Mouse (Mus musculus) small intestine, adult 2 months (tissue): ENCODE data around the gene Lef1. TPM values are rescaled to one million over a fixed set of nuclear protein-coding genes. Genes with fewer than 3 reads are reported as not detected.

Source experiments
- H3K27ac ChIP-seq: fragments of 200-500 bp; 2 replicates; pipeline ENCODE4 v1.5.1; 2012; ENCODE audit warnings: low read depth, low read length, control low read depth, inconsistent platforms; ENCODE audit not compliant: insufficient read depth
- H3K27me3 ChIP-seq: fragments of 200-500 bp; 2 replicates; pipeline ENCODE4 v1.6.1; 2012; ENCODE audit warnings: mild to moderate bottlenecking, moderate library complexity, low read length, inconsistent platforms; ENCODE audit not compliant: control insufficient read depth, insufficient read depth
- H3K36me3 ChIP-seq: fragments of 200-500 bp; 2 replicates; pipeline ENCODE4 v1.6.1; 2012; ENCODE audit warnings: mild to moderate bottlenecking, low read length, control low read depth, inconsistent platforms; ENCODE audit not compliant: control insufficient read depth, insufficient read depth
- H3K4me1 ChIP-seq: fragments of 200-500 bp; 2 replicates; pipeline ENCODE4 v1.6.1; 2012; ENCODE audit warnings: low read length, inconsistent platforms, mixed read lengths; ENCODE audit not compliant: control insufficient read depth, insufficient read depth, insufficient read length
- H3K4me3 ChIP-seq: fragments of 200-500 bp; 2 replicates; pipeline ENCODE4 v1.5.1; 2012; ENCODE audit warnings: low read depth, mild to moderate bottlenecking, control low read depth, inconsistent platforms, low read length, moderate library complexity
- CTCF ChIP-seq: fragments of 200-500 bp; IDR thresholded peaks from 2 replicates; pipeline ENCODE4 v1.5.1; 2012; ENCODE audit warnings: low read depth, mild to moderate bottlenecking, control low read depth, inconsistent platforms, low read length, moderate library complexity, mixed read lengths; ENCODE audit not compliant: insufficient replicate concordance, insufficient read length; ENCODE audit errors: extremely low read depth
- POLR2A ChIP-seq: fragments of 200-500 bp; IDR thresholded peaks from 2 replicates; pipeline ENCODE4 v1.6.1; 2012; ENCODE audit warnings: low read depth, mild to moderate bottlenecking, control low read depth, inconsistent platforms, low read length, moderate library complexity
- WGBS: fragments of 180-500 bp; shearing (Covaris S2); methylation state at CpG from one replicate; pipeline ENCODE4 v1.1.7; 2018; 5-methylcytosine and 5-hydroxymethylcytosine counted together
- polyA plus RNA-seq: library from polyadenylated mRNA; depleted of rRNA; stranded (reverse); fragments of >200 nt; gene quantifications from 2 replicates; pipeline ENCODE4 v1.2.3, GENCODE M21; 2012

Lef1 gene
- polyA plus RNA-seq, 1 experiment, result 1.1 TPM

DNA sequence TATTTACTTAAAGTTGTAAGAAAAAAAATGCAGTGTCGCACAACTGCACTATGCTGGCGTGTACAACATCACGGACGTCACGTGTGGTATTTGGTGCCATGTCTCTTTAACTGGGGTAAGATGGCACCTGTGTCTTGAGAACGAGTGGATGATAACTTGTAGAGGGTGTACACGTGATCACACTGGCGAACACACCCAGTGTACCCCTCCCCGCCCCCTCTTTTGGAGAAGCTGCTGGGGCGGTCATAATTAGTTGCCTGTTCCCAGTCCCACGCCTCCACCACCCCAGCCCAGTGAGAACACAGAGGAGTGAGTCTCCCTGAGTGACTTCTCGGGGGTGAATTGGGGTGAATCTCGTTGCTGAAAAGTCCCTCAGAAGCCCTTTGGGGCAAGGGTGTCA is 5.8 kb downstream of the Lef1 start:
- 86% methylated on average over 13 of the region's 13 CpGs for WGBS
- TF ChIP-seq POLR2A (no peak), CTCF (no peak)
- H3K4me1 ChIP-seq, result peaks cover 8% of the 10 kb centered on the region
- H3K4me3 ChIP-seq, result no peak overlapping the region
- H3K27ac ChIP-seq, result no peak overlapping the region
- H3K27me3 ChIP-seq, result peaks cover 26% of the 10 kb centered on the region
- H3K36me3 ChIP-seq, result no peaks in the 10 kb centered on the region

GRCm38 (mm10) chr3:131117352-131117751 is 7.1 kb downstream of the Lef1 start:
- Histone ChIP-seq H3K36me3 (no peaks in the 10 kb centered on the region), H3K27ac (no peak overlapping the region), H3K4me3 (no peak overlapping the region), H3K4me1 (peaks cover 1% of the 10 kb centered on the region), H3K27me3 (peaks cover 13% of the 10 kb centered on the region)
- TF ChIP-seq CTCF (no peak), POLR2A (no peak)
- 92% methylated on average over 15 of the region's 15 CpGs for WGBS

GRCm38 (mm10) chr3:131117883-131118282 is 7.6 kb downstream of the Lef1 start:
- Histone ChIP-seq H3K36me3 (no peaks in the 10 kb centered on the region), H3K27me3 (peaks cover 9% of the 10 kb centered on the region), H3K4me3 (no peak overlapping the region), H3K4me1 (no peaks in the 10 kb centered on the region), H3K27ac (no peak overlapping the region)
- no peak for TF ChIP-seq POLR2A
- TF ChIP-seq CTCF, result no peak
- WGBS, result 68% methylated on average over 3 of the region's 3 CpGs

GRCm38 (mm10) chr3:131119435-131119834 is 9.2 kb downstream of the Lef1 start:
- Histone ChIP-seq H3K4me1 (no peaks in the 10 kb centered on the region), H3K36me3 (no peaks in the 10 kb centered on the region), H3K27me3 (peaks cover 4% of the 10 kb centered on the region; the same call in 1 of the 2 replicates), H3K4me3 (no peak overlapping the region), H3K27ac (no peak overlapping the region)
- WGBS, result 73% methylated on average over 10 of the region's 10 CpGs
- TF ChIP-seq POLR2A, result no peak
- TF ChIP-seq CTCF, result no peak

GRCm38 (mm10) chr3:131123501-131123900 is 13.2 kb downstream of the Lef1 start:
- H3K27ac ChIP-seq, result no peak overlapping the region

GRCm38 (mm10) chr3:131125873-131126272 is 15.6 kb downstream of the Lef1 start:
- Histone ChIP-seq H3K27me3 (no peaks in the 10 kb centered on the region), H3K27ac (no peak overlapping the region), H3K4me3 (no peak overlapping the region), H3K36me3 (no peaks in the 10 kb centered on the region), H3K4me1 (no peaks in the 10 kb centered on the region)
- 89% methylated on average over 13 of the region's 13 CpGs for WGBS
- TF ChIP-seq CTCF, result no peak
- no peak for TF ChIP-seq POLR2A

More at GRCm38 (mm10) chr3:131123501-131123900, 13.2 kb downstream of the Lef1 start:
- Histone ChIP-seq H3K36me3 (no peaks in the 10 kb centered on the region), H3K27me3 (no peaks in the 10 kb centered on the region; the same call in 1 of the 2 replicates), H3K4me1 (no peaks in the 10 kb centered on the region), H3K4me3 (no peak overlapping the region)
- TF ChIP-seq CTCF, result no peak
- TF ChIP-seq POLR2A, result no peak
- WGBS, result 88% methylated on average over 6 of the region's 6 CpGs

DNA sequence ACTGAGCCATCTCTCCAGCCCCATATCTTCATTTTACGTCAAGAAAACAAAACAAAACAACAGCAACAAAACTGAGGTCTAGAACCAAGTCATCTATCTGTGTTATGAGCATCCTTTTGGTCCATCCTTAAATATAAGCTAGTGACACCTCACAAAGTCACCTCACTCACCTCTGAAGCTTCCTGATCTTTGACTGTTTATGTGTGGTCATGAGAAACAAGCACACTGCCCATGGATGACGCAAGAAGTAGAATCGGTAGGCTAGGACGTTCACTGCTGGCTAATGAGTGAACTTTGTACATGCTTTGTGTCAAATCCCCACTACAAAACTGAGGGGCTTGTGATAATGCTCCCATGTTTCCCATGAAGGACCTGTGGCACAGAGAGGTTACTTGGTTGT is 16.2 kb downstream of the Lef1 start:
- no peaks in the 10 kb centered on the region for H3K27me3 ChIP-seq
- H3K4me3 ChIP-seq, result no peak overlapping the region
- no peak overlapping the region for H3K27ac ChIP-seq
- H3K4me1 ChIP-seq, result no peaks in the 10 kb centered on the region
- TF ChIP-seq CTCF, result no peak
- no peak for TF ChIP-seq POLR2A
- WGBS, result 66% methylated on average over 4 of the region's 4 CpGs
- no peaks in the 10 kb centered on the region for H3K36me3 ChIP-seq
